Comparison of ENCODE assay signal across 11 mouse cellular contexts in the genomic region with DNA sequence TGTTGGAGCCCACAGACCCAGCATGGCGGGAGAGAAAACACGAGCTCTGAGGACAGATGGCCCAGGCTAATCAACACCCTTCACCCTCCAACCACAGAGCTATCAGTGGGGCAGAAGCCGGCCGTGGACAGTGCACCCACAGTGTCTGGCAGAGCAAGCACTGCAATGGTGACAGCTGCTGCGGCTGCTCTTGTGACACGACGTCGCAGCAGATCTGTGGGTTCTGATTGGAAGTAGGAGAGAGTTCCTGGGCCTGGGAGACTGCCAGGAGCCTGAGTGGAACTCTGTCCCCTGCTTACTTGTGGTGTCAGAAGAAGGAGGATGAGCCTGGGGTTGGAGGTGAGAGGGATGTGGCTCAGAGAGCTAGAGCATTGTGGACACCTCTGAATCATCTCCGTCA.
A peak's percentile ranks its signal among the peaks of the same experiment; 100 is the strongest.
DNase-seq lines count a peak whose midpoint lies in the region; ATAC-seq lines count a peak whose summit lies in the region.
"Had no signal": no experiment of that assay in that cellular context is flagged by ENCODE, and none has a peak within 500 bp of the region (broad histone marks: within the 10 kb centered on the region; RNA-seq: fewer than 3 reads in every experiment).

No protein-coding gene starts in this region.

- H3K4me2 ChIP-seq in forebrain, embryonic 13.5 days = no peak overlapping the region
- H3K4me2 ChIP-seq in forebrain, embryonic 14.5 days (ENCODE audit: low read length) = no peak overlapping the region

- H3K9ac ChIP-seq in forebrain, embryonic 13.5 days = no peak overlapping the region
- H3K9ac ChIP-seq in forebrain, embryonic 14.5 days (ENCODE audit: low read length) = no peak overlapping the region

- ATAC-seq in forebrain, embryonic 13.5 days = peak; percentile 56
- ATAC-seq in forebrain, embryonic 14.5 days = no peak
- no peak for ATAC-seq in granulocyte monocyte progenitor cell, adult 5-6 weeks (replicated peaks; ENCODE audit: poor library complexity, severe bottlenecking)
- ATAC-seq: midbrain, embryonic 16.5 days had no signal

- H3K4me1 ChIP-seq in forebrain, embryonic 13.5 days = peaks cover 22% of the 10 kb centered on the region
- H3K4me1 ChIP-seq in forebrain, embryonic 14.5 days (ENCODE audit: control insufficient read depth, insufficient read depth, low read length) = peaks cover 8% of the 10 kb centered on the region

- 0 out of 2 replicates have a peak overlapping the region, but pooled peaks have one; percentile 14 for H3K27ac ChIP-seq in forebrain, embryonic 13.5 days
- no peak overlapping the region for H3K27ac ChIP-seq in forebrain, embryonic 14.5 days (ENCODE audit: low read depth, low read length)

- 72% methylated on average over 9 of the region's 9 CpGs for WGBS in forebrain, embryonic 13.5 days
- WGBS in forebrain, embryonic 14.5 days = 79% methylated on average over 9 of the region's 9 CpGs

- H3K4me3 ChIP-seq in forebrain, embryonic 13.5 days = no peak overlapping the region
- H3K4me3 ChIP-seq in forebrain, embryonic 14.5 days (ENCODE audit: low read depth, low read length) = no peak overlapping the region

- no peaks in the 10 kb centered on the region for H3K27me3 ChIP-seq in forebrain, embryonic 13.5 days
- no peaks in the 10 kb centered on the region for H3K27me3 ChIP-seq in forebrain, embryonic 14.5 days (replicated peaks; ENCODE audit: control insufficient read depth, insufficient read depth, low read length)

- no peaks in the 10 kb centered on the region for H3K9me3 ChIP-seq in forebrain, embryonic 13.5 days (replicated peaks)
- no peaks in the 10 kb centered on the region for H3K9me3 ChIP-seq in forebrain, embryonic 14.5 days (replicated peaks; ENCODE audit: control insufficient read depth, low read length)

- H3K36me3 ChIP-seq in forebrain, embryonic 13.5 days (ENCODE audit: poor library complexity, severe bottlenecking) = peaks cover 29% of the 10 kb centered on the region
- peaks cover 16% of the 10 kb centered on the region; the same call in 1 of the 2 replicates for H3K36me3 ChIP-seq in forebrain, embryonic 14.5 days (ENCODE audit: control insufficient read depth, insufficient read depth, low read length)

- intact Hi-C loops in left cerebral cortex, postnatal 4 days (cut with DNase I) = no loop called here

- DNase-seq in forebrain, embryonic 14.5 days (ENCODE audit: low spot score) = no peak
- DNase-seq in left cerebral cortex, postnatal 4 days = peak; percentile 63
- no peak for DNase-seq in left cerebral cortex, adult 8-10 months (ENCODE audit: low spot score in 2 of 2)
- DNase-seq in cerebellum, adult 11-12 months = peak; percentile 63
- DNase-seq in gastrocnemius, postnatal 10 days = peak; percentile 26
- DNase-seq in right cerebral cortex, adult 2 months (ENCODE audit: low spot score in 2 of 2) = no peak
- DNase-seq: adrenal gland, postnatal 14 days; layer of hippocampus, postnatal 36 days had no signal

Comparison
In these comparisons a context has a peak if more than half of its experiments do, and no peak if none do; other contexts are left out.
1. DNase-seq: peak in left cerebral cortex, postnatal 4 days (single experiment), cerebellum, adult 11-12 months (single experiment) and gastrocnemius, postnatal 10 days (single experiment); none in forebrain, embryonic 14.5 days (single experiment), left cerebral cortex, adult 8-10 months (0 of 2) and right cerebral cortex, adult 2 months (0 of 2).